Mouse (Mus musculus): ENCODE measurements at regions not wholly inside any gene's neighbourhood (a gene's known extent, or its start where the extent isn't known, plus 50 kb on each side); places are given as distances from the start of the nearest gene placed in this dataset.

- no peak overlapping the region for H3K9ac ChIP-seq (ENCODE audit: low read length)
- H3K27me3 ChIP-seq (ENCODE audit: control insufficient read depth, insufficient read depth, low read depth, low read length): no peaks in the 10 kb centered on the region
- no peak overlapping the region for H3K27ac ChIP-seq (ENCODE audit: low read length)
- no peaks in the 10 kb centered on the region for H3K36me3 ChIP-seq (ENCODE audit: control insufficient read depth, insufficient read depth, low read length)
- WGBS: 2% methylated on average over 14 of the region's 17 CpGs
- H3K4me2 ChIP-seq (ENCODE audit: low read depth, low read length): peak overlapping the region; percentile 50
- H3K4me1 ChIP-seq (replicated peaks; ENCODE audit: control insufficient read depth, insufficient read depth, low read length): peaks cover 11% of the 10 kb centered on the region
- H3K9me3 ChIP-seq (ENCODE audit: control insufficient read depth, low read length): no peaks in the 10 kb centered on the region
- peak overlapping the region; percentile 15 for H3K4me3 ChIP-seq (ENCODE audit: low read length)
- no peak for ATAC-seq (ENCODE audit: low read depth)
These were observed 214.5 kb upstream of the Gm10131 start for GRCm38 (mm10) chr8:34325841-34326613.

- no peak overlapping the region for H3K4me2 ChIP-seq (ENCODE audit: low read depth, low read length)
- 38% methylated on average over 6 of the region's 6 CpGs for WGBS
- no peak overlapping the region for H3K4me3 ChIP-seq (ENCODE audit: low read length)
- H3K27ac ChIP-seq (ENCODE audit: low read length): no peak overlapping the region
- no peak for ATAC-seq (ENCODE audit: low read depth)
- no peaks in the 10 kb centered on the region for H3K4me1 ChIP-seq (replicated peaks; ENCODE audit: control insufficient read depth, insufficient read depth, low read length)
- H3K27me3 ChIP-seq (ENCODE audit: control insufficient read depth, insufficient read depth, low read depth, low read length): no peaks in the 10 kb centered on the region
- H3K36me3 ChIP-seq (ENCODE audit: control insufficient read depth, insufficient read depth, low read length): no peaks in the 10 kb centered on the region
- no peaks in the 10 kb centered on the region for H3K9me3 ChIP-seq (ENCODE audit: control insufficient read depth, low read length)
- no peak overlapping the region for H3K9ac ChIP-seq (ENCODE audit: low read length)
These were observed 208.6 kb upstream of the Gm10131 start for GRCm38 (mm10) chr8:34320158-34320587.

GRCm38 (mm10) chr8:34319719-34320118 lies 208.2 kb upstream of the Gm10131 start:
- Histone ChIP-seq H3K9ac (ENCODE audit: low read length) (no peak overlapping the region), H3K4me2 (ENCODE audit: low read depth, low read length) (no peak overlapping the region), H3K4me1 (replicated peaks; ENCODE audit: control insufficient read depth, insufficient read depth, low read length) (no peaks in the 10 kb centered on the region), H3K36me3 (ENCODE audit: control insufficient read depth, insufficient read depth, low read length) (no peaks in the 10 kb centered on the region), H3K27me3 (ENCODE audit: control insufficient read depth, insufficient read depth, low read depth, low read length) (no peaks in the 10 kb centered on the region), H3K9me3 (ENCODE audit: control insufficient read depth, low read length) (no peaks in the 10 kb centered on the region), H3K4me3 (ENCODE audit: low read length) (no peak overlapping the region), H3K27ac (ENCODE audit: low read length) (no peak overlapping the region)
- ATAC-seq (ENCODE audit: low read depth): no peak
- WGBS: 86% methylated on average over 5 of the region's 5 CpGs

- H3K27me3 ChIP-seq (ENCODE audit: control insufficient read depth, insufficient read depth, low read depth, low read length): no peaks in the 10 kb centered on the region
- no peaks in the 10 kb centered on the region for H3K9me3 ChIP-seq (ENCODE audit: control insufficient read depth, low read length)
- no peak overlapping the region for H3K9ac ChIP-seq (ENCODE audit: low read length)
- no peak overlapping the region for H3K4me2 ChIP-seq (ENCODE audit: low read depth, low read length)
- H3K27ac ChIP-seq (ENCODE audit: low read length): no peak overlapping the region
- H3K4me3 ChIP-seq (ENCODE audit: low read length): no peak overlapping the region
- H3K36me3 ChIP-seq (ENCODE audit: control insufficient read depth, insufficient read depth, low read length): no peaks in the 10 kb centered on the region
- no peaks in the 10 kb centered on the region for H3K4me1 ChIP-seq (replicated peaks; ENCODE audit: control insufficient read depth, insufficient read depth, low read length)
- ATAC-seq (ENCODE audit: low read depth): no peak
These were observed 203.7 kb upstream of the Gm10131 start for GRCm38 (mm10) chr8:34315233-34315632.

- 40% methylated on average over 7 of the region's 7 CpGs for whole genome bisulfite sequencing
- no peak for ATAC-seq (ENCODE audit: low read depth)
- H3K4me1 ChIP-seq (replicated peaks; ENCODE audit: control insufficient read depth, insufficient read depth, low read length): no peaks in the 10 kb centered on the region
These were observed 194.3 kb upstream of the Gm10131 start for GRCm38 (mm10) chr8:34305542-34306485.

GRCm38 (mm10) chr8:34303815-34304214 lies 192.3 kb upstream of the Gm10131 start:
- ATAC-seq (ENCODE audit: low read depth): no peak
- no peaks in the 10 kb centered on the region for H3K36me3 ChIP-seq (ENCODE audit: control insufficient read depth, insufficient read depth, low read length)
- H3K9me3 ChIP-seq (ENCODE audit: control insufficient read depth, low read length): no peaks in the 10 kb centered on the region

More at GRCm38 (mm10) chr8:34305542-34306485, 194.3 kb upstream of the Gm10131 start:
- Histone ChIP-seq H3K36me3 (ENCODE audit: control insufficient read depth, insufficient read depth, low read length) (no peaks in the 10 kb centered on the region), H3K27ac (ENCODE audit: low read length) (no peak overlapping the region), H3K27me3 (ENCODE audit: control insufficient read depth, insufficient read depth, low read depth, low read length) (no peaks in the 10 kb centered on the region), H3K4me2 (ENCODE audit: low read depth, low read length) (no peak overlapping the region), H3K9me3 (ENCODE audit: control insufficient read depth, low read length) (no peaks in the 10 kb centered on the region), H3K4me3 (ENCODE audit: low read length) (no peak overlapping the region), H3K9ac (ENCODE audit: low read length) (no peak overlapping the region)

GRCm38 (mm10) chr8:34300331-34300903 lies 188.9 kb upstream of the Gm10131 start:
- Histone ChIP-seq H3K9me3 (ENCODE audit: control insufficient read depth, low read length) (no peaks in the 10 kb centered on the region), H3K36me3 (ENCODE audit: control insufficient read depth, insufficient read depth, low read length) (no peaks in the 10 kb centered on the region), H3K27me3 (ENCODE audit: control insufficient read depth, insufficient read depth, low read depth, low read length) (no peaks in the 10 kb centered on the region), H3K27ac (ENCODE audit: low read length) (no peak overlapping the region), H3K4me2 (ENCODE audit: low read depth, low read length) (0 out of 2 replicates have a peak overlapping the region, but pooled peaks have one; percentile 11), H3K4me3 (ENCODE audit: low read length) (no peak overlapping the region), H3K9ac (ENCODE audit: low read length) (no peak overlapping the region), H3K4me1 (replicated peaks; ENCODE audit: control insufficient read depth, insufficient read depth, low read length) (no peaks in the 10 kb centered on the region)
- WGBS: 40% methylated on average over 15 of the region's 15 CpGs
- no peak for ATAC-seq (ENCODE audit: low read depth)

More at GRCm38 (mm10) chr8:34303815-34304214, 192.3 kb upstream of the Gm10131 start:
- Histone ChIP-seq H3K4me2 (ENCODE audit: low read depth, low read length) (no peak overlapping the region), H3K4me1 (replicated peaks; ENCODE audit: control insufficient read depth, insufficient read depth, low read length) (no peaks in the 10 kb centered on the region), H3K9ac (ENCODE audit: low read length) (no peak overlapping the region), H3K27me3 (ENCODE audit: control insufficient read depth, insufficient read depth, low read depth, low read length) (no peaks in the 10 kb centered on the region), H3K27ac (ENCODE audit: low read length) (no peak overlapping the region), H3K4me3 (ENCODE audit: low read length) (no peak overlapping the region)
- WGBS: 89% methylated on average over 11 of the region's 11 CpGs

- Histone ChIP-seq H3K27me3 (ENCODE audit: control insufficient read depth, insufficient read depth, low read depth, low read length) (no peaks in the 10 kb centered on the region), H3K9me3 (ENCODE audit: control insufficient read depth, low read length) (peaks cover 5% of the 10 kb centered on the region; the same call in 1 of the 2 replicates), H3K36me3 (ENCODE audit: control insufficient read depth, insufficient read depth, low read length) (no peaks in the 10 kb centered on the region), H3K4me2 (ENCODE audit: low read depth, low read length) (no peak overlapping the region), H3K4me1 (replicated peaks; ENCODE audit: control insufficient read depth, insufficient read depth, low read length) (no peaks in the 10 kb centered on the region), H3K4me3 (ENCODE audit: low read length) (no peak overlapping the region), H3K27ac (ENCODE audit: low read length) (no peak overlapping the region), H3K9ac (ENCODE audit: low read length) (no peak overlapping the region)
- no peak for ATAC-seq (ENCODE audit: low read depth)
- 96% methylated on average over 8 of the region's 8 CpGs for WGBS
These were observed 183.2 kb upstream of the Gm10131 start for GRCm38 (mm10) chr8:34294721-34295120.

- Histone ChIP-seq H3K27ac (ENCODE audit: low read length) (no peak overlapping the region), H3K9me3 (ENCODE audit: control insufficient read depth, low read length) (peaks cover 5% of the 10 kb centered on the region; the same call in 1 of the 2 replicates), H3K27me3 (ENCODE audit: control insufficient read depth, insufficient read depth, low read depth, low read length) (no peaks in the 10 kb centered on the region), H3K36me3 (ENCODE audit: control insufficient read depth, insufficient read depth, low read length) (no peaks in the 10 kb centered on the region), H3K4me1 (replicated peaks; ENCODE audit: control insufficient read depth, insufficient read depth, low read length) (no peaks in the 10 kb centered on the region; the same call in 1 of the 2 replicates), H3K9ac (ENCODE audit: low read length) (no peak overlapping the region), H3K4me3 (ENCODE audit: low read length) (no peak overlapping the region), H3K4me2 (ENCODE audit: low read depth, low read length) (no peak overlapping the region)
- no peak for ATAC-seq (ENCODE audit: low read depth)
- 71% methylated on average over 4 of the region's 4 CpGs for WGBS
These were observed 179.1 kb upstream of the Gm10131 start for GRCm38 (mm10) chr8:34290670-34291069.
